Mouse (Mus musculus) erythroid progenitor cell, adult 5-6 weeks (primary cell): ENCODE data around the gene Fhdc1. TPM values are rescaled to one million over a fixed set of nuclear protein-coding genes. Genes with fewer than 3 reads are reported as not detected.

ENCODE experiments used
- ATAC-seq: replicated peaks from 2 replicates; pipeline ENCODE4 v1.8.0; 2016; ENCODE audit warnings: moderate number of reproducible peaks, mild to moderate bottlenecking, moderate TSS enrichment, inconsistent platforms; ENCODE audit not compliant: poor library complexity, low FRiP score, severe bottlenecking
- total RNA-seq, 2 experiments: library from RNA; stranded (forward) in 1 of 2; stranded (reverse) in 1 of 2; fragments of 150-400 nt in 1 of 2; fragments of 186-747, 209-891 nt in 1 of 2; gene quantifications; 2 replicates each; pipeline versions ENCODE4 v1.2.3 to v1.2.4; 2015 to 2017; ENCODE audit warnings: low replicate concordance in 2 of 2

The Fhdc1 gene
- total RNA-seq, 2 experiments from 2014 or later: 189 to 417 TPM

DNA sequence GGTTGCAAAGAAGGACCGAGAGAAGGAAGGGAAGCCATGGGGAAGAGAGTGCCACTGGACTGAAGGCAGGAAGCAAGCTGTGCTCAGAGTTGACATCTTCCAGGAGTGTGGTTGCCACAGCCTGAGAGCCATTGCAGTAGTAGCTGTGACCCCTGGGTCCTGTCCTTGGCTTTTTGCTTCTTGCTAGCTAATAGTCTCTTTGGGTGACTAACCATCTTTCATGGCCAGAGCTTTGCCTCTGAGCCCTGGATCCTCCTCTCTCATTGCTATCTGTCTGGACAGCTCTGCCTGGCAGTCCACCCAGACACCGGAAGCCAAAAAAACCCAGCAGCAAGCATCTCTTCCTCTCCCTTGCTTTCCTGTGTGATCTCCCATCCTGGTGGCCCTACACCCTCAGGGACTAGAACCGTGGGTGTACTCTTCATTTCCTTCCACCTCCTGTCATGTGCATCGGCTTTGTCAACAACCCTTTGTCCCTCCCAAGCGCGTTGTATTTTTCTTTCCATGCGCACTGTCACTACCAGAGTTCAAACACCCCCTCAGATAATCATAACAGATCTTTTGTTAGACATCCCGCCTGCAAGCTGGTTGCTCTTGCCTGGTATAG lies 85.3 kb downstream of the Fhdc1 start:
- 0 out of 2 replicates have a peak, but pooled peaks have one; percentile 23 for ATAC-seq

Other genes with a start within 250 kb of the Fhdc1 start
- gene Trim2, start 173.6 kb downstream of the Fhdc1 start, total RNA-seq (2015; ENCODE audit: low replicate concordance): 4.3 and 10.9 TPM in 2 replicates
- gene Trim2, start 173.6 kb downstream of the Fhdc1 start, total RNA-seq (2017; ENCODE audit: low replicate concordance): 8.9 and 11.4 TPM in 2 replicates
- 4.2 and 5.8 TPM in 2 replicates for gene Arfip1, start 102.2 kb upstream of the Fhdc1 start, total RNA-seq (2015; ENCODE audit: low replicate concordance)
- 3.4 and 4.0 TPM in 2 replicates for gene Arfip1, start 102.2 kb upstream of the Fhdc1 start, total RNA-seq (2017; ENCODE audit: low replicate concordance)
- gene Tigd4, start 113.1 kb upstream of the Fhdc1 start, total RNA-seq (2015; ENCODE audit: low replicate concordance): not detected in 2 replicates
- gene Tigd4, start 113.1 kb upstream of the Fhdc1 start, total RNA-seq (2017; ENCODE audit: low replicate concordance): not detected in 2 replicates
- 9.2 and 13.7 TPM in 2 replicates for gene Tmem154, start 185.8 kb upstream of the Fhdc1 start, total RNA-seq (2015; ENCODE audit: low replicate concordance)
- 2.3 and 4.4 TPM in 2 replicates for gene Tmem154, start 185.8 kb upstream of the Fhdc1 start, total RNA-seq (2017; ENCODE audit: low replicate concordance)